Mouse (Mus musculus) forebrain, embryonic 12.5 days (tissue): ENCODE data around the gene Pcbd2. TPM values are rescaled to one million over a fixed set of nuclear protein-coding genes. Genes with fewer than 3 reads are reported as not detected.
"Not testable (repeated sequence)": the region's sequence is repeated elsewhere in the genome, so short reads cannot be mapped to it uniquely, and the experiment has no call there.

Experiments
- ATAC-seq: fragments of 200-750 bp; cut with Nextera tagmentation; 2 replicates; pipeline ENCODE4 v1.8.0; 2017; ENCODE audit warnings: moderate TSS enrichment; ENCODE audit not compliant: low FRiP score
- H3K27ac ChIP-seq: fragments of 300-500 bp; sonication (generic); 2 replicates; pipeline ENCODE4 v1.5.1; 2016; ENCODE audit warnings: mild to moderate bottlenecking
- H3K27me3 ChIP-seq: fragments of 300-500 bp; sonication (generic); 2 replicates; pipeline ENCODE4 v1.6.1; 2016; ENCODE audit warnings: mild to moderate bottlenecking
- H3K36me3 ChIP-seq: fragments of 300-500 bp; sonication (generic); replicated peaks from 2 replicates; pipeline ENCODE4 v1.6.1; 2016; ENCODE audit warnings: mild to moderate bottlenecking
- H3K4me1 ChIP-seq: fragments of 300-500 bp; sonication (generic); 2 replicates; pipeline ENCODE4 v1.6.1; 2016
- H3K4me2 ChIP-seq: fragments of 300-500 bp; sonication (generic); 2 replicates; pipeline ENCODE4 v1.6.1; 2016; ENCODE audit warnings: mild to moderate bottlenecking, moderate library complexity
- H3K4me3 ChIP-seq: fragments of 300-500 bp; sonication (generic); replicated peaks from 2 replicates; pipeline ENCODE4 v1.5.1; 2016; ENCODE audit warnings: mild to moderate bottlenecking
- H3K9ac ChIP-seq: fragments of 300-500 bp; sonication (generic); 2 replicates; pipeline ENCODE4 v1.6.1; 2016; ENCODE audit warnings: mild to moderate bottlenecking
- H3K9me3 ChIP-seq: fragments of 300-500 bp; sonication (generic); 2 replicates; pipeline ENCODE4 v1.6.1; 2016
- WGBS: fragments of 180-500 bp; shearing (Covaris S2); methylation state at CpG from one replicate; pipeline ENCODE4 v1.1.7; 2016; 5-methylcytosine and 5-hydroxymethylcytosine counted together
- polyA plus RNA-seq: library from polyadenylated mRNA; unstranded; fragments of >200 nt; fragmentation: Nextera tagmentation; extraction: Ambion mirVana; gene quantifications from 2 replicates; pipeline ENCODE4 v1.2.1, GENCODE M21; 2016

Pcbd2 gene
- 23.1 and 25.6 TPM in 2 replicates for polyA plus RNA-seq

GRCm38 (mm10) chr13:55727120-55727838 lies at the start of gene Pcbd2:
Gene Pcbd2 (plus strand): TSS chr13:55727368.
- Histone ChIP-seq H3K4me1 (peaks cover 4% of the 10 kb centered on the region; the same call in 1 of the 2 replicates), H3K4me3 (peak within 1 kb of the TSS; percentile 61), H3K9me3 (no peaks in the 10 kb centered on the region), H3K9ac (peak within 1 kb of the TSS; percentile 76), H3K27me3 (no peaks in the 10 kb centered on the region), H3K36me3 (peaks cover 25% of the 10 kb centered on the region), H3K4me2 (peak within 1 kb of the TSS; percentile 63), H3K27ac (peak within 1 kb of the TSS; percentile 97)
- ATAC-seq = peak; percentile 88
- under 1% methylated on average over 48 of the region's 73 CpGs for WGBS

GRCm38 (mm10) chr13:55682201-55682600 lies 45.0 kb upstream of the Pcbd2 start:
- Histone ChIP-seq H3K4me2 (no peak overlapping the region), H3K9ac (no peak overlapping the region), H3K27ac (no peak overlapping the region), H3K4me3 (no peak overlapping the region), H3K4me1 (no peaks in the 10 kb centered on the region), H3K27me3 (no peaks in the 10 kb centered on the region), H3K36me3 (peaks cover 41% of the 10 kb centered on the region), H3K9me3 (no peaks in the 10 kb centered on the region)
- no peak for ATAC-seq
- 90% methylated on average over 9 of the region's 9 CpGs for WGBS

GRCm38 (mm10) chr13:55683581-55683980 lies 43.6 kb upstream of the Pcbd2 start:
- Histone ChIP-seq H3K27me3 (no peaks in the 10 kb centered on the region), H3K4me1 (peaks cover 11% of the 10 kb centered on the region), H3K27ac (no peak overlapping the region), H3K4me2 (no peak overlapping the region), H3K9ac (no peak overlapping the region), H3K36me3 (peaks cover 28% of the 10 kb centered on the region), H3K9me3 (no peaks in the 10 kb centered on the region), H3K4me3 (no peak overlapping the region)
- no peak for ATAC-seq
- 87% methylated on average over 3 of the region's 3 CpGs for WGBS

- H3K4me2 ChIP-seq = no peak overlapping the region
- H3K9me3 ChIP-seq = no peaks in the 10 kb centered on the region
- H3K27me3 ChIP-seq = no peaks in the 10 kb centered on the region
- H3K4me1 ChIP-seq = peaks cover 11% of the 10 kb centered on the region
- no peak; the same call in 1 of the 2 replicates for ATAC-seq
- H3K27ac ChIP-seq = 0 out of 2 replicates have a peak overlapping the region, but pooled peaks have one; percentile 14
- no peak overlapping the region for H3K9ac ChIP-seq
- H3K4me3 ChIP-seq = no peak overlapping the region
- WGBS = 76% methylated on average over 9 of the region's 9 CpGs
- H3K36me3 ChIP-seq = 0 out of 2 replicates have a peak, but pooled peaks cover 5% of the 10 kb centered on the region
Observed at GRCm38 (mm10) chr13:55686107-55686633, 41.0 kb upstream of the Pcbd2 start.

- Histone ChIP-seq H3K27ac (peak overlapping the region; percentile 50), H3K9ac (no peak overlapping the region), H3K4me2 (no peak overlapping the region), H3K4me3 (no peak overlapping the region), H3K36me3 (no peaks in the 10 kb centered on the region), H3K9me3 (no peaks in the 10 kb centered on the region), H3K4me1 (peaks cover 11% of the 10 kb centered on the region), H3K27me3 (no peaks in the 10 kb centered on the region)
- ATAC-seq = no peak
- 19% methylated on average over 4 of the region's 4 CpGs for WGBS
Observed at GRCm38 (mm10) chr13:55687927-55688602, 39.1 kb upstream of the Pcbd2 start.

- peak within 1 kb of the TSS; percentile 63 for H3K4me2 ChIP-seq
- ATAC-seq = peak; percentile 98
- H3K9ac ChIP-seq = peak within 1 kb of the TSS; percentile 100
- WGBS = 3% methylated on average over 51 of the region's 51 CpGs
- H3K27me3 ChIP-seq = no peaks in the 10 kb centered on the region
- peak within 1 kb of the TSS; percentile 99 for H3K27ac ChIP-seq
- H3K36me3 ChIP-seq = no peaks in the 10 kb centered on the region
- peak within 1 kb of the TSS; percentile 99 for H3K4me3 ChIP-seq
- no peaks in the 10 kb centered on the region for H3K9me3 ChIP-seq
- H3K4me1 ChIP-seq = peaks cover 31% of the 10 kb centered on the region
Observed at GRCm38 (mm10) chr13:55692535-55693242, 34.5 kb upstream of the Pcbd2 start, which contains the start of gene B230219D22Rik. Gene B230219D22Rik (plus strand): TSS chr13:55693124.

GRCm38 (mm10) chr13:55693243-55693721 lies 33.9 kb upstream of the Pcbd2 start:
- Histone ChIP-seq H3K9me3 (no peaks in the 10 kb centered on the region), H3K4me1 (peaks cover 26% of the 10 kb centered on the region), H3K27me3 (no peaks in the 10 kb centered on the region), H3K27ac (peak overlapping the region; percentile 99), H3K36me3 (0 out of 2 replicates have a peak, but pooled peaks cover 1% of the 10 kb centered on the region), H3K4me3 (peak overlapping the region; percentile 99), H3K4me2 (peak overlapping the region; percentile 63), H3K9ac (peak overlapping the region; percentile 100)
- 1% methylated on average over 63 of the region's 70 CpGs for WGBS
- peak; percentile 62 for ATAC-seq

- peaks cover 10% of the 10 kb centered on the region for H3K36me3 ChIP-seq
- H3K9me3 ChIP-seq = no peaks in the 10 kb centered on the region
- H3K4me2 ChIP-seq = peak overlapping the region; percentile 63
- H3K9ac ChIP-seq = peak overlapping the region; percentile 100
- ATAC-seq = no peak
- peak overlapping the region; percentile 99 for H3K4me3 ChIP-seq
- peaks cover 25% of the 10 kb centered on the region for H3K4me1 ChIP-seq
- 24% methylated on average over 8 of the region's 8 CpGs for WGBS
- H3K27me3 ChIP-seq = no peaks in the 10 kb centered on the region
- H3K27ac ChIP-seq = no peak overlapping the region
Observed at GRCm38 (mm10) chr13:55694110-55694509, 33.1 kb upstream of the Pcbd2 start.

GRCm38 (mm10) chr13:55695989-55696388 lies 31.2 kb upstream of the Pcbd2 start:
- not testable (repeated sequence) for H3K9ac ChIP-seq, H3K4me2 ChIP-seq, H3K9me3 ChIP-seq, ATAC-seq, H3K27ac ChIP-seq, H3K27me3 ChIP-seq, H3K4me3 ChIP-seq
- Histone ChIP-seq H3K36me3 (peaks cover 27% of the 10 kb centered on the region), H3K4me1 (peaks cover 25% of the 10 kb centered on the region)
- WGBS = 88% methylated on average over 1 of the region's 3 CpGs

GRCm38 (mm10) chr13:55704301-55704700 lies 22.9 kb upstream of the Pcbd2 start:
- no peak for ATAC-seq
- no peaks in the 10 kb centered on the region for H3K4me1 ChIP-seq
- H3K9ac ChIP-seq = no peak overlapping the region
- no peak overlapping the region for H3K27ac ChIP-seq
- H3K4me2 ChIP-seq = no peak overlapping the region
- no peaks in the 10 kb centered on the region for H3K27me3 ChIP-seq
- peaks cover 47% of the 10 kb centered on the region for H3K36me3 ChIP-seq
- WGBS = 89% methylated on average over 4 of the region's 4 CpGs
- H3K4me3 ChIP-seq = no peak overlapping the region
- no peaks in the 10 kb centered on the region for H3K9me3 ChIP-seq

- H3K4me1 ChIP-seq = peaks cover 6% of the 10 kb centered on the region; the same call in 1 of the 2 replicates
- 82% methylated on average over 3 of the region's 3 CpGs for WGBS
- 0 out of 2 replicates have a peak, but pooled peaks cover 3% of the 10 kb centered on the region for H3K27me3 ChIP-seq
- no peaks in the 10 kb centered on the region for H3K9me3 ChIP-seq
- no peak overlapping the region for H3K9ac ChIP-seq
- H3K27ac ChIP-seq = no peak overlapping the region
- H3K4me2 ChIP-seq = no peak overlapping the region
- peaks cover 3% of the 10 kb centered on the region for H3K36me3 ChIP-seq
- H3K4me3 ChIP-seq = no peak overlapping the region
- no peak for ATAC-seq
Observed at GRCm38 (mm10) chr13:55712846-55713245, 14.3 kb upstream of the Pcbd2 start.
